Mouse (Mus musculus): ENCODE measurements around the gene Mlc1. TPM values are rescaled to one million over a fixed set of nuclear protein-coding genes. Genes with fewer than 3 reads are reported as not detected.

Mlc1 gene
- 100 to 1,000 TPM; 114 to 116 TPM for total RNA-seq (2021)
- long read RNA-seq, experiment 1, transcript Mlc1-201 (12 exons, 2,783 nt), result major isoform, 51 of 66 reads
- long read RNA-seq, experiment 1, partial matches to known transcripts, result 5 of 66 reads
- long read RNA-seq, experiment 1, other reads (novel, unspliced or antisense), result 7 of 66 reads
- long read RNA-seq, experiment 2, transcript Mlc1-201 (12 exons, 2,783 nt), result major isoform, 93 of 133 reads
- long read RNA-seq, experiment 2, partial matches to known transcripts, result 13 of 133 reads
- long read RNA-seq, experiment 2, other reads (novel, unspliced or antisense), result 24 of 133 reads

- Histone ChIP-seq H3K27ac (peak within 1 kb of the TSS; percentile 83), H3K4me3 (peak within 1 kb of the TSS; percentile 46)
- DNase-seq (ENCODE audit: low spot score in 2 of 2), result peak; percentile 40 to 63
- TF ChIP-seq CTCF (conservative IDR thresholded peaks at IDR 0.05), result no peak
These were observed at the start of gene Mlc1 for GRCm38 (mm10) chr15:88978281-88979137. Mlc1 (minus strand) TSS chr15:88979007.

GRCm38 (mm10) chr15:89020492-89020891 is 41.7 kb upstream of the Mlc1 start:
- TF ChIP-seq CTCF (conservative IDR thresholded peaks at IDR 0.05), result no peak
- Histone ChIP-seq H3K4me3 (no peak overlapping the region), H3K27ac (no peak overlapping the region)
- no peak for DNase-seq (ENCODE audit: low spot score in 2 of 2)

GRCm38 (mm10) chr15:89020085-89020484 is 41.3 kb upstream of the Mlc1 start:
- DNase-seq (ENCODE audit: low spot score in 2 of 2), result no peak
- Histone ChIP-seq H3K4me3 (no peak overlapping the region), H3K27ac (no peak overlapping the region)
- TF ChIP-seq CTCF (conservative IDR thresholded peaks at IDR 0.05), result no peak

- DNase-seq (ENCODE audit: low spot score in 2 of 2), result no peak
- no peak for TF ChIP-seq CTCF (conservative IDR thresholded peaks at IDR 0.05)
- Histone ChIP-seq H3K4me3 (no peak overlapping the region), H3K27ac (no peak overlapping the region)
These were observed 37.9 kb upstream of the Mlc1 start for GRCm38 (mm10) chr15:89016722-89017121.

- no peak for TF ChIP-seq CTCF (conservative IDR thresholded peaks at IDR 0.05)
- H3K4me3 ChIP-seq, result no peak overlapping the region
- no peak for DNase-seq (ENCODE audit: low spot score in 2 of 2)
- H3K27ac ChIP-seq, result no peak overlapping the region
These were observed 29.0 kb upstream of the Mlc1 start for GRCm38 (mm10) chr15:89007781-89008180.

GRCm38 (mm10) chr15:89007002-89007401 is 28.2 kb upstream of the Mlc1 start:
- Histone ChIP-seq H3K27ac (no peak overlapping the region), H3K4me3 (no peak overlapping the region)
- DNase-seq (ENCODE audit: low spot score in 2 of 2), result no peak
- no peak for TF ChIP-seq CTCF (conservative IDR thresholded peaks at IDR 0.05)

GRCm38 (mm10) chr15:89001245-89001644 is 22.4 kb upstream of the Mlc1 start:
- no peak overlapping the region for H3K27ac ChIP-seq
- TF ChIP-seq CTCF (conservative IDR thresholded peaks at IDR 0.05), result no peak
- no peak for DNase-seq (ENCODE audit: low spot score in 2 of 2)
- no peak overlapping the region for H3K4me3 ChIP-seq

GRCm38 (mm10) chr15:89000367-89000766 is 21.6 kb upstream of the Mlc1 start:
- no peak for DNase-seq (ENCODE audit: low spot score in 2 of 2)
- Histone ChIP-seq H3K4me3 (no peak overlapping the region), H3K27ac (no peak overlapping the region)
- TF ChIP-seq CTCF (conservative IDR thresholded peaks at IDR 0.05), result no peak

GRCm38 (mm10) chr15:88999124-88999523 is 20.3 kb upstream of the Mlc1 start:
- H3K27ac ChIP-seq, result no peak overlapping the region
- DNase-seq (ENCODE audit: low spot score in 2 of 2), result no peak
- peak; percentile 72 for TF ChIP-seq CTCF (conservative IDR thresholded peaks at IDR 0.05)
- H3K4me3 ChIP-seq, result no peak overlapping the region

GRCm38 (mm10) chr15:88998636-88999035 is 19.8 kb upstream of the Mlc1 start:
- no peak for DNase-seq (ENCODE audit: low spot score in 2 of 2)
- Histone ChIP-seq H3K27ac (no peak overlapping the region), H3K4me3 (no peak overlapping the region)
- TF ChIP-seq CTCF (conservative IDR thresholded peaks at IDR 0.05), result no peak

GRCm38 (mm10) chr15:88989236-88989635 is 10.4 kb upstream of the Mlc1 start:
- Histone ChIP-seq H3K27ac (no peak overlapping the region), H3K4me3 (no peak overlapping the region)
- DNase-seq (ENCODE audit: low spot score in 2 of 2), result no peak
- no peak for TF ChIP-seq CTCF (conservative IDR thresholded peaks at IDR 0.05)

- no peak for TF ChIP-seq CTCF (conservative IDR thresholded peaks at IDR 0.05)
- Histone ChIP-seq H3K27ac (no peak within 1 kb of the TSS), H3K4me3 (no peak within 1 kb of the TSS)
- no peak for DNase-seq (ENCODE audit: low spot score in 2 of 2)
These were observed 3.8 kb upstream of the Mlc1 start, which contains the start of gene Mov10l1 for GRCm38 (mm10) chr15:88982534-88983079. Mov10l1 (plus strand) TSS chr15:88982909.

GRCm38 (mm10) chr15:88979138-88979446 is 285 bp upstream of the Mlc1 start:
- Histone ChIP-seq H3K4me3 (no peak overlapping the region), H3K27ac (peak overlapping the region; percentile 63)
- DNase-seq (ENCODE audit: low spot score in 2 of 2), result no peak
- no peak for TF ChIP-seq CTCF (conservative IDR thresholded peaks at IDR 0.05)
